Mouse (Mus musculus) Muller cell, postnatal 12 days (primary cell): Measurements from ENCODE around the gene Cmtm7.

Source experiments
- DNase-seq: peaks from one replicate; pipeline ENCODE4 v3.0.0-alpha.2; 2015; ENCODE audit errors: inconsistent ontology term

The Cmtm7 gene

GRCm38 (mm10) chr9:114727315-114727714, 54.3 kb downstream of the Cmtm7 start:
- peak; percentile 28 for DNase-seq

- DNase-seq, result no peak
Observed at GRCm38 (mm10) chr9:114716677-114717331, 64.9 kb downstream of the Cmtm7 start.

DNA sequence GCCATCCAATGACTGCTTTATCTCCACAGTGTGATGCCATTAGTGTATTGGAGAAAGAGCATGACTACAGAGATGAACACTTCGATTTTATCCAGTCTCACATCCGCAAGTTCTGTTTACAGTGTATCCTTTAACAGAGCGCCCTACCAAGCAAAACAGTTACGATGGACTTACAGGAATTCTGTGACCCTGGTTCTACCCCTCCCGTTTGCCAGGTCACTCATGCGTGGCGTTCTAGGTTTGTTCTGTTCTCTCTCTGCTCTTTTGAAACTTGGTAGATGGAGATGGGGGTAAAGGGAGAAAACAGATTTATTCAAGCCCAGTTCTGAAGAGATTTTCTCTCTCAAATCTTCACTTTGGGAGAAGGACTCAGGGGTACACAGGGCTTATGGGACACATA, 68.2 kb downstream of the Cmtm7 start:
- DNase-seq, result no peak

GRCm38 (mm10) chr9:114710345-114710744, 71.3 kb downstream of the Cmtm7 start:
- no peak for DNase-seq

DNA sequence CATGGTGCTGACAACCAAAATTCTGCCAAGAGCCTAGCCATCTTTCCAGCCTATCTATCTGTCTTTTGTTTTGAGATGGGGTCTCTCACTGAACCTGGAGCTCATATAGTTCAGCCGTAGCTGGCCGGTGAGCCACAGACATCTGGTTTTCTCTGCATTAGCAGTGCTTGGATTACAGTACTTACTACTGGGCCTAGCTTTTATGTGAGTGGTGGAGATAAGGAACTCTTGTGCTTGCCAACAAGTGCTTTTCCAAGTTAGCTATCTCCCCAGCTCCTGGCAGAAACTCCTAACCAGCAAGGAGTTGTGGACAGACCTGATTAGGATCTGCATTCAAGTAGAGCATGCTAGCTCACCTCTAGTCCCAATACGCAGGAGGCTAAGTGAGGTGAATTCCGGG, 73.9 kb downstream of the Cmtm7 start:
- DNase-seq, result no peak
